Mouse (Mus musculus): ENCODE data around the gene Ggact.

Ggact gene

GRCm38 (mm10) chr14:122900679-122901078 is 12.9 kb downstream of the Ggact start:
- no peak for DNase-seq (ENCODE audit: low spot score in 2 of 2)

GRCm38 (mm10) chr14:122898550-122898949 is 15.0 kb downstream of the Ggact start:
- DNase-seq (ENCODE audit: low spot score in 2 of 2): no peak

GRCm38 (mm10) chr14:122896106-122896505 is 17.5 kb downstream of the Ggact start:
- no peak for DNase-seq (ENCODE audit: low spot score in 2 of 2)

GRCm38 (mm10) chr14:122891470-122891968 is 22.0 kb downstream of the Ggact start:
- no peak for DNase-seq (ENCODE audit: low spot score in 2 of 2)

GRCm38 (mm10) chr14:122888480-122888872 is 25.1 kb downstream of the Ggact start:
- DNase-seq (ENCODE audit: low spot score in 2 of 2): no peak

GRCm38 (mm10) chr14:122887702-122888479 is 25.7 kb downstream of the Ggact start:
- no peak for DNase-seq (ENCODE audit: low spot score in 2 of 2)

- DNase-seq (ENCODE audit: low spot score in 2 of 2): no peak
Measured at GRCm38 (mm10) chr14:122887278-122887677, 26.3 kb downstream of the Ggact start.

GRCm38 (mm10) chr14:122885893-122886292 is 27.7 kb downstream of the Ggact start:
- DNase-seq (ENCODE audit: low spot score in 2 of 2): peak; percentile 24 to 36

- no peak for DNase-seq (ENCODE audit: low spot score in 2 of 2)
Measured at GRCm38 (mm10) chr14:122883821-122884584, 29.6 kb downstream of the Ggact start.

GRCm38 (mm10) chr14:122883410-122883806 is 30.1 kb downstream of the Ggact start:
- no peak for DNase-seq (ENCODE audit: low spot score in 2 of 2)

GRCm38 (mm10) chr14:122882795-122883409 is 30.7 kb downstream of the Ggact start:
- no peak for DNase-seq (ENCODE audit: low spot score in 2 of 2)

GRCm38 (mm10) chr14:122882201-122882639 is 31.3 kb downstream of the Ggact start:
- no peak for DNase-seq (ENCODE audit: low spot score in 2 of 2)

GRCm38 (mm10) chr14:122881699-122882098 is 31.9 kb downstream of the Ggact start:
- DNase-seq (ENCODE audit: low spot score in 2 of 2): no peak

GRCm38 (mm10) chr14:122880291-122880690 is 33.3 kb downstream of the Ggact start:
- no peak for DNase-seq (ENCODE audit: low spot score in 2 of 2)

- no peak for DNase-seq (ENCODE audit: low spot score in 2 of 2)
Measured at GRCm38 (mm10) chr14:122877787-122878186, 35.8 kb downstream of the Ggact start.

GRCm38 (mm10) chr14:122876723-122877122 is 36.8 kb downstream of the Ggact start:
- no peak for DNase-seq (ENCODE audit: low spot score in 2 of 2)

- DNase-seq (ENCODE audit: low spot score in 2 of 2): peak; percentile 69 to 73
Measured at GRCm38 (mm10) chr14:122876163-122876562, 37.4 kb downstream of the Ggact start.

- DNase-seq (ENCODE audit: low spot score in 2 of 2): no peak
Measured at GRCm38 (mm10) chr14:122875636-122876035, 37.9 kb downstream of the Ggact start.

GRCm38 (mm10) chr14:122875056-122875455 is 38.5 kb downstream of the Ggact start:
- no peak for DNase-seq (ENCODE audit: low spot score in 2 of 2)

GRCm38 (mm10) chr14:122872612-122873011 is 40.9 kb downstream of the Ggact start:
- no peak for DNase-seq (ENCODE audit: low spot score in 2 of 2)

GRCm38 (mm10) chr14:122871841-122872580 is 41.5 kb downstream of the Ggact start:
- no peak for DNase-seq (ENCODE audit: low spot score in 2 of 2)

- no peak for DNase-seq (ENCODE audit: low spot score in 2 of 2)
Measured at GRCm38 (mm10) chr14:122869831-122870230, 43.7 kb downstream of the Ggact start.
